Mouse (Mus musculus) brain, embryonic 14.5 days (tissue): ENCODE data around the gene Gmeb1. TPM values are rescaled to one million over a fixed set of nuclear protein-coding genes. Genes with fewer than 3 reads are reported as not detected.
"Not testable (repeated sequence)": the region's sequence is repeated elsewhere in the genome, so short reads cannot be mapped to it uniquely, and the experiment has no call there.

Experiments used
- DNase-seq: peaks from one replicate; pipeline ENCODE4 v3.0.0-alpha.2; 2011; ENCODE audit warnings: low read depth
- CTCF ChIP-seq: fragments of 200-500 bp; IDR thresholded peaks from 2 replicates; pipeline ENCODE4 v1.5.1; 2012; ENCODE audit warnings: inconsistent platforms, mild to moderate bottlenecking, moderate library complexity, borderline replicate concordance; ENCODE audit not compliant: insufficient read depth, insufficient read length; ENCODE audit errors: extremely low read depth
- POLR2A ChIP-seq: fragments of 200-500 bp; IDR thresholded peaks from 2 replicates; pipeline ENCODE4 v1.6.1; 2012; ENCODE audit warnings: mild to moderate bottlenecking, inconsistent platforms, borderline replicate concordance; ENCODE audit not compliant: poor library complexity, insufficient read depth, insufficient read length, severe bottlenecking; ENCODE audit errors: extremely low read depth
- polyA plus RNA-seq: library from polyadenylated mRNA; depleted of rRNA; stranded (reverse); fragments of >200 nt; gene quantifications from 2 replicates; pipeline ENCODE4 v1.2.3, GENCODE M21; 2012

The Gmeb1 gene
- polyA plus RNA-seq, 1 experiment, result 43.8 TPM

DNA sequence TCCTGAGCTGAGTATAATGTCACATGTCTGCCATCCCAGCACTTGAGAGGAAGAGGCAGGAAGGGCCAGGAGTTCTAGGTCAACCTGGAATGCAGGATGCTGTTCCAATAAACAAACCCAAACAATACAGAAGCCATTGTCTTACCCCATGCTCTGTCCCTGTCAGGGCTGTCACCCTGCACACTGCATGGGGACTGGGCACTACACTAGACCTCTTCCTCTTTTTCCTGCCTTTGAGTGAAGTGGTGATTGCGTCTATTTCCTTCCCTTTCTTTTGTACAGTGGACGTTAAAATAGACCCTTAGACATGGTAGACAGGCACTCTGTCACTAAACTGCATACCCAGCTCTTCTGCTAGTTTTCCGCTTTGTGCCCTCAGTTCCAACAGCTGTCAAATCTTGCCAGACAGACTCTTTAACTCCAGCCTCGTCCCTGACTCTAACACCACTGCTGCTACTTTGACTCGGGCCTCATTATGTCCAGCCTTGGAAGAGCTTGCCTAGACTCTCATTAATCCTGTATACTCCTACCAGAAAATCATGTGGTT, 13.9 kb downstream of the Gmeb1 start:
- TF ChIP-seq POLR2A, result no peak
- no peak for TF ChIP-seq CTCF
- DNase-seq, result no peak

DNA sequence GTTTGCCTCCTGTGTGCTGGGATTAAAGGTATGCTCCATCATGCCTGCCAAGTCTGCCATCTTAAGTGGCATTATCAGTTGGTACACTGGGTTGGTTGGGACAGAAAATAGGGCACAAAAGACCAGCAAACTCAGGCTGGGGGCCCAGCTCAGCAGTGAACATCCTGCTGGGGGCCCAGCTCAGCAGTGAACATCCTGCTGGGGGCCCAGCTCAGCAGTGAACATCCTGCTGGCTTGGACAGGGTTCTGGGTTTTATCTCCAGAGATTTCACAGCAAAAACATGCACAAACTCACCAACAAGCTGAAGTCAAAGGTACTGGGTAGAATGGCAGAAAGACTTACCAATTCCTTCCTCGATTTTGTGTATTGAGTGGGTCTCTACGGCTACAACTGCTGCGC, 15.8 kb downstream of the Gmeb1 start:
- no peak for TF ChIP-seq POLR2A
- TF ChIP-seq CTCF, result no peak
- no peak for DNase-seq

DNA sequence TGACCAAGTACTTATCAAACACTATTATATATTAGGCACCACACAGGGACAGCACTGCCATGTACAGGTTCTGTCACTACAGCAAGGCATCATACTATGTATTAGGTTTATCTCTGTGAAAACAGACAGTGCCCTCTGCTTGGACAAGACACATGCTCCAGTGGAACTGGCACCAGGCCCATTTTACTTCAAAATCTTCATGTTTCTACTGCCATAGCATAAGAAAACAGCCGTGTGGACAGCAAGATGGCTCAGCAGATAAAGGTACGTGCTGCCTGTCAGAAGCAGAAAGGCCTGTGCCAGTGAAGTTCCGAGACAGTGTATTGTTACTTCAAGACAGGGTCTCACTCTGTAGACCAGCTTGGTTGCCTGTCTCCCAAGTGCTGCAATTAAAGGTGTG, 20.2 kb downstream of the Gmeb1 start:
- DNase-seq, result no peak
- TF ChIP-seq POLR2A (no peak), CTCF (no peak)

DNA sequence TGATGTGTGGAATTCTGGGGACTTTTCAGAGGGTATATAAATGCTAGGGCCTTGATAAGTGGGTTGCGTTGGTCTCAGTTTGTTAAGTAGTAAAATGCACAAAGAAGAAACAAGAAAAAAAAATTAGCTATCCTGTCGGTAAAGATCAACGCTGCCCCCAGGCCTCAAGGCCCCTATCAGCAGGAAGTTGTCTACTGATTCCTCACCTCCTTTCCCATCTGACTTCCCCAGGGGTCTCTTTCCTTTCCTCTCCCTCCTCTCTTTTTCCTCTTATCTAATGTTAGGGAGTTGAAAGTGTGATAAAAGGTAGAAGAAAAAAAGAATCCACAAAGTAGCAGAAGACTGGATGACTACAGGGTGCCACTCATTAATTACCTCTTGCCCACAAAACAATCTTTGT, 21.0 kb downstream of the Gmeb1 start:
- DNase-seq, result no peak
- no peak for TF ChIP-seq CTCF
- TF ChIP-seq POLR2A, result no peak

DNA sequence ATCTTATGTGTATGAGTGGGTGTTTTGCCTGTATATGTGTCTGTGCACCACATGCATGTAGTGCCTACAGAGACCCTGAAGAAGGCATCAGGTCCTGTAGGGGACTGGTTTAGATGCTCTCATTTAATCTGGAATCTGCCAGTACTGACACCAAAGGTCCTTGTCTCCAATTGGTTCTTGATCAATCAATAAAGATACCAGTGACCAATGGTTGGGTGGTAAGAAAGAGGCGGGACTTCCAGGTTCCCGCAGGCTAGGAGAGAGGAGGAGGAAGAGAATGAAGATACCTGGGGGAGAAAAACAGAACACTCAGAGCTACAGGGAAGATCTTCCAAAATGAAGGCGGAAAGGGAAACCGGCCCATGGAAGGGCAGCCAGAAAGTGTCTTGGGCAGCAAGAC, 23.0 kb downstream of the Gmeb1 start:
- no peak for TF ChIP-seq POLR2A
- no peak for TF ChIP-seq CTCF
- DNase-seq, result no peak

DNA sequence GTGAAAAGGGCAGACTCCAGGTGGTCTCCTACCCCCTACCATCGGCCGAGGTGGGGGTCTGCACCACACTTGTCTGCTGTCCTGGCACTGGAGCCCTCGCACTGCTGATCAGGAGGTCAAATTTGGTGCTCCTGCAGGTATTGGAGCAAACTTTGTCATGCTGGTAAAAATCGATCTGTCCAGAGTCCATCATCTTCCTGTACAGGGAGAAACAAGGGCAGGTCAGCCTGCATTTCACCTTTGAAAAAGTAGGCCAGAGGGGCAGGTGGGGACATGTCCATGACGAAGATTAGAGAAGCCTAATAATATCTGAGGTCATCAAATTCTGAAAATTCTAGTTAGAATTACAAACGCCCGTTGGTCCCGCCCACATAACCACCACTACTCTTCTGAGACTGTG, 26.7 kb downstream of the Gmeb1 start:
- TF ChIP-seq CTCF (no peak), POLR2A (no peak)
- no peak for DNase-seq

DNA sequence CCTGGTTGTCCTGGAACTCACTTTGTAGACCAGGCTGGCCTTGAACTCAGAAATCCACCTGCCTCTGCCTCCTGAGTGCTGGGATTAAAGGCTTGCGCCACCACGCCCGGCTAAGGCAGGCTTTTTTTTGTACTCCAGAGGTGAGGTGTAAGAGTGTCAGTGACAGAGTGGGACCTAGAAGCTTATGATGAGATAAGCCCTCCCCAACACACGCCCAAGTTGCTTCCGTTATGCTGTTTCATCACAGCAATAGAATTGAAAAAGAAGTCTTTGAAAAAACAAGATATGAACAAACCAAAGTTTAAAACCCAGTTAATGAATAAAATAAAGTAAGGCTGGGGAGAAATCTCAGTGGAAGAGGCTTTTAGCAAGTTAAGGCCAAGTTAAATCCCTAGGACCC, 31.0 kb downstream of the Gmeb1 start:
- DNase-seq, result no peak
- TF ChIP-seq POLR2A, result no peak
- TF ChIP-seq CTCF, result no peak

DNA sequence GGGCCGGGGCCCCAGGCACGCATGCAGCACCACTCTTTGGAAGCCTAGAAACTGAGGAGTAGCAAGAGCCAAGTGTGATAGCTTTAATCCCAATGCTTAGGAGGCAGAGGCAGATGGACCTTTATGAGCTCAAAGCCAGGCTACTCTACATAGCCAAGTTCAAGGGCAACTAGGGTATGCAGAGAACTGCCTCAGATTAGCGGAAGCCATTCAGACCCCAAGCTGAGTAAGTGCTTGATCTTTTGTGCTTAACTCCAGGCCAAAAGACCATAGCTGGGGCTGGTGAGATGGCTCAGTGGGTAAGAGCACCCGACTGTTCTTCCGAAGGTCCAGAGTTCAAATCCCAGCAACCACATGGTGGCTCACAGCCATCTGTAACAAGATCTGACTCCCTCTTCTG, 39.4 kb downstream of the Gmeb1 start:
- DNase-seq, result not testable (repeated sequence)

DNA sequence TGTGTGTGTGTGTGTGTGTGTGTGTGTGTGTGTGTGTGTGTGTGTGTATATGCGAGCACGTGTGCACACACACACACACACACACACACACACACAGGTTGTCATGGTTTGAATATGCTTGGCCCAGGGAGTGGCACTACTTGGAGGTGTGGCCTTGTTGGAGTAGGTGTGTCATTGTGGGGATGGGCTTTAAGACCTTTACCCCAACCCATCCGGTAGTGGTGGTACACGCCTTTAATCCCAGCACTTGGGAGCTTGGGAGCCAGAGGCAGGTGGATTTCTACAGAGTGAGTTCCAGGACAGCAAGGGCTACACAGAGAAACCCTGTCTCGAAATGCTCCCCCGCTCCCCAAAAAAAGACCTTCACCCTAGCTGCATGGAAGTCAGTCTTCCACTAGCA, 43.0 kb downstream of the Gmeb1 start:
- not testable (repeated sequence) for DNase-seq

DNA sequence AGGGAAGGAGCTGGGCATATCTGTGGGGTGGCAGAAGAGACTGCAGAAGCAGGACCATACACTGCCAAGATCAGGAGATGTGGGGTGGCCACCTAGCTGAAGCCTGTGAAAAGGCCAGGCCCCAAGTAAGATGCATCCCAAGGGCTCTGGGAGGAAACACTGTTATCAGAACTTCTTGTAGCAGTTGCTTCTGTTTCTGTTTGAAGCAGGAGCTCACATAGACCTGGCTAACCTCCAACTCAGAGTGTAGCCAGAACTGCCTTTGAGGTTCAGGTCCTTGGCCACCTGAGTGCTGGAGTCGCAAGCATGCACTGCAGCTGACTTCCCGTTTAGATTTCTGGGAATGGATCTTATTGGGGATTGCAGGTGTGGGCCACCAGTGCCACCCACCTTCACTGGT, 43.6 kb downstream of the Gmeb1 start:
- DNase-seq, result no peak
- TF ChIP-seq POLR2A (no peak), CTCF (no peak)

DNA sequence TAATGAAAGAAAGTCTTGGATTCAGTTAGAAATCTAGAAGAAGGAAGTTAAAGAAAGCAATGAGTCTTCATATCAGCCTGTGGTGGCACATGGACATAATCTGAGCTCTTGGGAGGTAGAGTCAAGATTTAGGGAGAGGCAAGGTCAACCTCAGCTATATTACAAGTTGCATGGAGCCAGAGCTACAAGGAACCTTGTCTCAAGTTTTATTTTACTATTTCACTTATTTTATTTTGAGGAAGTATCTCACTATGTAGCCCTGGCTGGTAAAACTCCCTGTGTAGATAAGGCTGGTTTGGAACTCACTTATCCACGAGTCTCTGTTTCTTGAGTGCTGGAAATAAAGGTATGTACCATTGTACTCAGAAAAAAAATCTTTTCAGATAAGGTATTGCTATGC, 44.8 kb downstream of the Gmeb1 start:
- DNase-seq, result no peak
- no peak for TF ChIP-seq POLR2A
- TF ChIP-seq CTCF, result no peak

DNA sequence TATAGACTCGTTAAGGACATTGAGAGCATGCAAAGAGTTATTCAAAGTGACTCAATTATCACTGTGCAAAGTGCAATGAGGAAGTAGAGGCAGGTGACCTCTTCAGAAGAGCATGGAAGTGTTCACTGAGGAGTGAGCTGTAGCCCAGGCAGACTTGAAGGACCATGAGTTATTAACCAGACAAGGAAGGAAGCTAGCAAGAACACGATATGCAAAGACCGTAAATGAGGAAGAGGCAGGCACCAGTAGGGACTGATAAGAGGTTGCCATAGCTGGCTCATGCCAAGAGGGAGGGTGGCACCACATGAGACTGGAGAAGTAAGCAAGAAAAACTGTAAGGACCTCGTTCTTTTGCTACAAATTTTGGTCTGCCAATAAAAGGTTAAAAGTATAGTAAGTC, 46.6 kb downstream of the Gmeb1 start:
- TF ChIP-seq POLR2A, result no peak
- no peak for TF ChIP-seq CTCF
- no peak for DNase-seq
